Mouse (Mus musculus) adipocyte (in vitro differentiated cells): ENCODE data around the gene Mysm1.

Experiments used
- DNase-seq: peaks from one replicate; pipeline ENCODE4 v3.0.0-alpha.2; 2016; ENCODE audit warnings: low spot score

Mysm1 gene

DNA sequence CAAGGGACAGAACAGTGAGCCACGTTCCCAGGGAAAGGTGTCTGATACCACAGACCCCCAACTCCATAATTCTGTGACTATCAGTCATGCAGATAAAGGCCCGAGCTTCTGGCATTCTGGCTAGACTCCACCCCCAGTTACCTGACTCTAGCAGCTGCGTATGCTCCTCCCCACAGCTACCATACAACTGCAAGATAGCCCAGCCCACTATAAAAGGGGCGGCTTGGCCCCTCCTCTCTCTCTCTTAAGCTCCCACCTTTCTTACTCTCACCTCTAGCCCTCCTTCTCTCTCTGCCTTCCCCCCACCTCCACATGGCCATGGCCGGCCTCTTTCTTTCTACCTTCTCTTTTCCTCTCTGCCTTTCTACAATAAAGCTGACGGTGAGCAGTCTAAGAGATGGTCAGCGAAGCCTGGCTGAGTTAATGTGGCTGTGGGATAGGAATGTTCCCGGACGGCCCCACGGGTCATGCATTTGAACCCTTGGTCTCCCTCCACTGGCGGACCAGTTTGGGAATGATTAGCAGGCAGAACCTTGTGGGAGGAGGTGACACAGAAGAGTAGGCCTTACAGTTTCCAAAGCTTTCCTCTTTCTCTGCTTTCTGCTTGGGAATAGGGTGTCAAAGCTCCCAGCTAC is 37.6 kb downstream of the Mysm1 start:
- no peak for DNase-seq

DNA sequence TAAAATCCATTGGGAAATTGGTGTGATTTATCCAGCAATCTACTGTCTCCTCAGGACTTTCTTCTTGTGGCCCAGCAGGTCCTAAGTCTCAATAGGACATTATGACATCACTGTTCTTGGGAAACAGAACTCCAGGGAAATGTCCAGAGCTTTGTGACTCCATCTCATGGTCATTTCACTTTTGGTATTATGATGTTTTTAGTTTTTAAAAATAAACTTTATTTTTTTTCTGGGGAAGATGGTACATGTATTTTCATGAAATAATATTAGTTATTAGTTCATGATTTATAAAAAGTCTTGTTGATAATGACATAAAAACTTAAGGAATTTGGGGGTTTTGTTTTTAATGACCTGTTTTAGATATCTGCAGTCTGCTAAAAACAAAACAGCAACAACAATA is 50.2 kb downstream of the Mysm1 start, which contains the start of gene Eqtn:
Gene Eqtn, minus strand, starts transcription at position 101 of the 400 bp plus-strand sequence.
- DNase-seq: no peak

DNA sequence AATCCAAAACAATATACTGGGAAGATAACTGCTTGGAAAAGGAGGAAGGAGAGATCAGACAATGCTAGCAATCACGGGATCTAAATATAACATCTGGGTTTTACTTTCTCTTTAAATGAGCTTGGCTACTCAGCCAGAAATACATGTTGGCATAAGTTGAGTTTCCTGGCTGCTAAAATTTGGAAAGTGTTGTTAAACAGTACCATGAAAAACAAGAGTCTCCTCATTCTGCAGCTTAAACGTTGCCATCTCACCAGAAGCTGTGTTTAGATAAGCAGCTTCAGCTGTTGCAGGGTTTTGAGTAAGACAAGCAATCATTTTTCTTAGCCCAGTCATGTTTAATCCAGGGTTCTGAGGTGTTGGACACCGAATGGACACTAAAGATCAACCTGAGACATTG is 77.1 kb downstream of the Mysm1 start:
- DNase-seq: peak; percentile 5

DNA sequence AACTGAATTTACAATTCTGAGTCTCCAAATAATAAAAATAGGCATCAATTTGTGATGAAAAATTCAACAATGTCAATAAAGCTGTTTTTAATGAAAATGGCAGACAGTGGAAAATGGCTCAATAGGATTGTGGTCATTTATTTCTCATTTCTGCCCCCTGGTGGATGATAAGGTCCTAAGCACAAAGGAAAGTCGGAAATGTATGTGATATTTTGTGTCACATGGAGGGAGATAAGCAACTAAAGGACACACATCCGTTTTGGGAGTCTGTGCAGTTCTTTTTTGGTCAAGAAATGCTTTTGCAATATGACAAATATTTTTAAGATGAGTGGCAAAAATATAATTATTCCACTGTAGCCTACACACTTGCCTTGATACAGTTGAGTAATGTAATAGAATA is 78.2 kb downstream of the Mysm1 start:
- peak; percentile 67 for DNase-seq
